Comparison of ENCODE assay signal across 9 mouse cellular contexts in the genomic region with DNA sequence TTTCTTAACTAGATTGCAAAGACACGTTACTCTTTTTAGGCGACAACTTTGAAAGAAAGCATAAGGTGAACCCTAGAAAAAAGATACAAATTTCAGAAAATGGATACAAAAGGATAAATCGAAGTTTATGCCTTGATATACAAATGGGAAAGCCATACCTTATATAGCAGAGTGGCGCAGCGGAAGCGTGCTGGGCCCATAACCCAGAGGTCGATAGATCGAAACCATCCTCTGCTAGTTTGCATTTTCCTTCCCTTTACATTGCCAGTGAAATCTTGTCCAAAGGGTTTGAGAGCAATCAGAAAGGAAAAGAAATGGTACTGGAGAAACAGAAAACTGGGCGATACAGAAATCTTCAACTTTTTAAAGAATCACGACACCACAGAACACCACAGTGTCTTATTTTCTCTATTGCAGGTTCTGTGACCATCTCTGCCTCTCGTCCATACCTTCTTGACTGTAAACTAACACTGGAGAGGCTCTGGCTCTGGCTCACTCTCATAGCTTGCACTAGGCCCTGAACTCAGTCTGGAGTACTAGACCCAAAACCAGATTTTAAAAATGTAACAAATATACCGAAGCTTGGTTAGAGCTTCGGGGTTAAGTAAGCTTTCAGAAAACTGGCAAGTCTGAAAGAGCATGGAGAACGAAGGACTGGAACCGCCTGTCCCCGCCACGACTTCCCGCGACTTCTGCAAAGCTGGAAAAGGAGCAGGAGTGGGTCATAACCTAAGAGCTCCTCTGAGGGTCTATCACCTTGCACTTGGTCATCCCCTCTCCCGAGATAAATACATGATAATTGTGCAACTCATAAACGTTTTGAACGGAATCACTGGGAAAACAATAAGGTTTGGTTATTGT. TPM values are rescaled to one million over a fixed set of nuclear protein-coding genes. Genes with fewer than 3 reads are reported as not detected.
DNase-seq lines count a peak whose midpoint lies in the region; ATAC-seq lines count a peak whose summit lies in the region.
"Had no signal": no experiment of that assay in that cellular context is flagged by ENCODE, and none has a peak within 500 bp of the region (broad histone marks: within the 10 kb centered on the region; RNA-seq: fewer than 3 reads in every experiment).

No protein-coding gene starts in this region.

- H3K36me3 ChIP-seq in kidney, embryonic 14.5 days (ENCODE audit: control insufficient read depth, insufficient read depth, low read length) = no peaks in the 10 kb centered on the region
- H3K36me3 ChIP-seq in hindbrain, embryonic 12.5 days = no peaks in the 10 kb centered on the region
- H3K36me3 ChIP-seq in midbrain, embryonic 13.5 days = no peaks in the 10 kb centered on the region

- DNase-seq in kidney, postnatal 10 days = no peak
- DNase-seq in NIH3T3 (ENCODE audit: low read depth) = peak; percentile 64
- no peak for DNase-seq in T-cell, adult 2 months (ENCODE audit: low spot score)
- no peak for DNase-seq in right cerebral cortex, adult 18-20 months
- DNase-seq: lung, postnatal 10 days had no signal

- ATAC-seq in kidney, embryonic 14.5 days (ENCODE audit: low FRiP score, low TSS enrichment) = 0 out of 2 replicates have a peak, but pooled peaks have one; percentile 51
- no peak for ATAC-seq in hindbrain, embryonic 12.5 days (ENCODE audit: low FRiP score)
- no peak for ATAC-seq in midbrain, embryonic 13.5 days
- no peak for ATAC-seq in megakaryocyte progenitor cell, adult 5-6 weeks (replicated peaks; ENCODE audit: poor library complexity)

- H3K4me1 ChIP-seq in kidney, embryonic 14.5 days (ENCODE audit: control insufficient read depth, insufficient read depth, low read length) = 0 out of 2 replicates have a peak, but pooled peaks cover 5% of the 10 kb centered on the region
- H3K4me1 ChIP-seq in hindbrain, embryonic 12.5 days = no peaks in the 10 kb centered on the region
- no peaks in the 10 kb centered on the region for H3K4me1 ChIP-seq in midbrain, embryonic 13.5 days (replicated peaks)

- no peaks in the 10 kb centered on the region for H3K27me3 ChIP-seq in kidney, embryonic 14.5 days (ENCODE audit: control insufficient read depth, insufficient read depth, low read length)
- H3K27me3 ChIP-seq in hindbrain, embryonic 12.5 days = no peaks in the 10 kb centered on the region; the same call in 1 of the 2 replicates
- H3K27me3 ChIP-seq in midbrain, embryonic 13.5 days = peaks cover 10% of the 10 kb centered on the region; the same call in 1 of the 2 replicates

- H3K27ac ChIP-seq in kidney, embryonic 14.5 days (ENCODE audit: low read depth, low read length) = no peak overlapping the region
- H3K27ac ChIP-seq in hindbrain, embryonic 12.5 days = no peak overlapping the region
- H3K27ac ChIP-seq in midbrain, embryonic 13.5 days = no peak overlapping the region

- peak overlapping the region; percentile 41 for H3K4me2 ChIP-seq in kidney, embryonic 14.5 days (replicated peaks; ENCODE audit: low read depth, low read length)
- H3K4me2 ChIP-seq in hindbrain, embryonic 12.5 days (replicated peaks) = peak overlapping the region; percentile 27; the same call in 1 of the 2 replicates
- peak overlapping the region; percentile 7; the same call in 1 of the 2 replicates for H3K4me2 ChIP-seq in midbrain, embryonic 13.5 days (replicated peaks)

- no peaks in the 10 kb centered on the region for H3K9me3 ChIP-seq in kidney, embryonic 14.5 days (ENCODE audit: control insufficient read depth, low read length)
- no peaks in the 10 kb centered on the region for H3K9me3 ChIP-seq in hindbrain, embryonic 12.5 days (replicated peaks)
- H3K9me3 ChIP-seq in midbrain, embryonic 13.5 days = no peaks in the 10 kb centered on the region

- H3K4me3 ChIP-seq in kidney, embryonic 14.5 days (ENCODE audit: low read length) = peak overlapping the region; percentile 24
- H3K4me3 ChIP-seq in hindbrain, embryonic 12.5 days = no peak overlapping the region
- H3K4me3 ChIP-seq in midbrain, embryonic 13.5 days (replicated peaks) = no peak overlapping the region

- H3K9ac ChIP-seq in kidney, embryonic 14.5 days (ENCODE audit: low read depth, low read length) = peak overlapping the region; percentile 25; the same call in 1 of the 2 replicates
- no peak overlapping the region for H3K9ac ChIP-seq in hindbrain, embryonic 12.5 days
- no peak overlapping the region for H3K9ac ChIP-seq in midbrain, embryonic 13.5 days (replicated peaks)

- whole genome bisulfite sequencing in kidney, embryonic 14.5 days = 11% methylated on average over 22 of the region's 22 CpGs
- whole genome bisulfite sequencing in hindbrain, embryonic 12.5 days = 5% methylated on average over 22 of the region's 22 CpGs
- WGBS in midbrain, embryonic 13.5 days = 8% methylated on average over 22 of the region's 22 CpGs

RNA-seq across cellular contexts. Expression of a gene that starts 37.7 kb away (rescaled TPM):
- 15.5 and 17.9 TPM in 2 replicates for polyA plus RNA-seq in kidney, embryonic 14.5 days (2014; fragmentation: Nextera tagmentation; extraction: Ambion mirVana)
- 19.1 and 20.5 TPM in 2 replicates for polyA plus RNA-seq in hindbrain, embryonic 12.5 days (2016; fragmentation: Nextera tagmentation; extraction: Ambion mirVana)
- polyA plus RNA-seq in midbrain, embryonic 13.5 days (2015; fragmentation: Nextera tagmentation; extraction: Ambion mirVana) = 20.5 and 22.3 TPM in 2 replicates
- total RNA-seq in megakaryocyte progenitor cell, adult 5-6 weeks (2015) = 13.3 and 16.1 TPM in 2 replicates
- 9.2 and 15.1 TPM in 2 replicates for total RNA-seq in megakaryocyte progenitor cell, adult 5-6 weeks (2017)
